Mouse (Mus musculus): ENCODE data around the gene Dok3. TPM values are rescaled to one million over a fixed set of nuclear protein-coding genes. Genes with fewer than 3 reads are reported as not detected.

The Dok3 gene
- polyA plus RNA-seq, 1 experiment from 2014 or later: 3.6 TPM

GRCm38 (mm10) chr13:55527834-55528772 is 993 bp downstream of the Dok3 start:
- 86% methylated on average over 18 of the region's 18 CpGs for WGBS
- Histone ChIP-seq H3K4me3 (ENCODE audit: low read length) (no peak overlapping the region), H3K27ac (ENCODE audit: low read depth, low read length) (no peak overlapping the region), H3K9ac (ENCODE audit: low read depth, low read length) (no peak overlapping the region), H3K4me1 (ENCODE audit: control insufficient read depth, insufficient read depth, low read depth, low read length) (no peaks in the 10 kb centered on the region), H3K9me3 (ENCODE audit: control insufficient read depth, low read length) (no peaks in the 10 kb centered on the region), H3K4me2 (ENCODE audit: low read length) (no peak overlapping the region), H3K36me3 (ENCODE audit: control insufficient read depth, insufficient read depth, low read length) (peaks cover 21% of the 10 kb centered on the region), H3K27me3 (replicated peaks; ENCODE audit: control insufficient read depth, insufficient read depth, low read length) (no peaks in the 10 kb centered on the region)
- ATAC-seq: no peak

- Histone ChIP-seq H3K27me3 (replicated peaks; ENCODE audit: control insufficient read depth, insufficient read depth, low read length) (no peaks in the 10 kb centered on the region), H3K27ac (ENCODE audit: low read depth, low read length) (no peak overlapping the region), H3K4me2 (ENCODE audit: low read length) (no peak overlapping the region), H3K36me3 (ENCODE audit: control insufficient read depth, insufficient read depth, low read length) (peaks cover 15% of the 10 kb centered on the region), H3K9me3 (ENCODE audit: control insufficient read depth, low read length) (no peaks in the 10 kb centered on the region), H3K4me3 (ENCODE audit: low read length) (no peak overlapping the region), H3K4me1 (ENCODE audit: control insufficient read depth, insufficient read depth, low read depth, low read length) (no peaks in the 10 kb centered on the region), H3K9ac (ENCODE audit: low read depth, low read length) (no peak overlapping the region)
- ATAC-seq: no peak
- 63% methylated on average over 16 of the region's 16 CpGs for WGBS
Measured at GRCm38 (mm10) chr13:55527212-55527611, 1.9 kb downstream of the Dok3 start.

GRCm38 (mm10) chr13:55525733-55526553 is 3.2 kb downstream of the Dok3 start:
- H3K27me3 ChIP-seq (replicated peaks; ENCODE audit: control insufficient read depth, insufficient read depth, low read length): no peaks in the 10 kb centered on the region
- peaks cover 7% of the 10 kb centered on the region; the same call in 1 of the 2 replicates for H3K36me3 ChIP-seq (ENCODE audit: control insufficient read depth, insufficient read depth, low read length)
- no peaks in the 10 kb centered on the region for H3K9me3 ChIP-seq (ENCODE audit: control insufficient read depth, low read length)
- no peak overlapping the region for H3K4me2 ChIP-seq (ENCODE audit: low read length)
- no peak overlapping the region for H3K27ac ChIP-seq (ENCODE audit: low read depth, low read length)
- 83% methylated on average over 16 of the region's 16 CpGs for WGBS
- no peak overlapping the region for H3K4me3 ChIP-seq (ENCODE audit: low read length)
- H3K9ac ChIP-seq (ENCODE audit: low read depth, low read length): no peak overlapping the region
- no peaks in the 10 kb centered on the region for H3K4me1 ChIP-seq (ENCODE audit: control insufficient read depth, insufficient read depth, low read depth, low read length)
- no peak for ATAC-seq

- Histone ChIP-seq H3K36me3 (ENCODE audit: control insufficient read depth, insufficient read depth, low read length) (no peaks in the 10 kb centered on the region), H3K27me3 (replicated peaks; ENCODE audit: control insufficient read depth, insufficient read depth, low read length) (no peaks in the 10 kb centered on the region), H3K9me3 (ENCODE audit: control insufficient read depth, low read length) (no peaks in the 10 kb centered on the region), H3K4me3 (ENCODE audit: low read length) (no peak overlapping the region), H3K4me2 (ENCODE audit: low read length) (no peak overlapping the region), H3K9ac (ENCODE audit: low read depth, low read length) (no peak overlapping the region), H3K4me1 (ENCODE audit: control insufficient read depth, insufficient read depth, low read depth, low read length) (no peaks in the 10 kb centered on the region), H3K27ac (ENCODE audit: low read depth, low read length) (no peak overlapping the region)
- no peak for ATAC-seq
- WGBS: 86% methylated on average over 23 of the region's 23 CpGs
Measured at GRCm38 (mm10) chr13:55523951-55524600, 5.0 kb downstream of the Dok3 start.

- peak; percentile 18; the same call in 1 of the 2 replicates for ATAC-seq
- no peak overlapping the region for H3K9ac ChIP-seq (ENCODE audit: low read depth, low read length)
Measured at GRCm38 (mm10) chr13:55523278-55523677, 5.8 kb downstream of the Dok3 start.

GRCm38 (mm10) chr13:55522730-55523129 is 6.4 kb downstream of the Dok3 start:
- 54% methylated on average over 8 of the region's 8 CpGs for WGBS
- no peak for ATAC-seq

More at GRCm38 (mm10) chr13:55523278-55523677, 5.8 kb downstream of the Dok3 start:
- Histone ChIP-seq H3K4me3 (ENCODE audit: low read length) (no peak overlapping the region), H3K27ac (ENCODE audit: low read depth, low read length) (no peak overlapping the region), H3K36me3 (ENCODE audit: control insufficient read depth, insufficient read depth, low read length) (no peaks in the 10 kb centered on the region), H3K9me3 (ENCODE audit: control insufficient read depth, low read length) (no peaks in the 10 kb centered on the region), H3K4me1 (ENCODE audit: control insufficient read depth, insufficient read depth, low read depth, low read length) (no peaks in the 10 kb centered on the region), H3K4me2 (ENCODE audit: low read length) (no peak overlapping the region), H3K27me3 (replicated peaks; ENCODE audit: control insufficient read depth, insufficient read depth, low read length) (no peaks in the 10 kb centered on the region)
- 67% methylated on average over 17 of the region's 17 CpGs for WGBS

GRCm38 (mm10) chr13:55519606-55520005 is 9.5 kb downstream of the Dok3 start:
- Histone ChIP-seq H3K9me3 (ENCODE audit: control insufficient read depth, low read length) (no peaks in the 10 kb centered on the region), H3K27ac (ENCODE audit: low read depth, low read length) (no peak overlapping the region), H3K36me3 (ENCODE audit: control insufficient read depth, insufficient read depth, low read length) (no peaks in the 10 kb centered on the region), H3K9ac (ENCODE audit: low read depth, low read length) (no peak overlapping the region), H3K4me3 (ENCODE audit: low read length) (no peak overlapping the region), H3K4me2 (ENCODE audit: low read length) (no peak overlapping the region), H3K4me1 (ENCODE audit: control insufficient read depth, insufficient read depth, low read depth, low read length) (no peaks in the 10 kb centered on the region), H3K27me3 (replicated peaks; ENCODE audit: control insufficient read depth, insufficient read depth, low read length) (0 out of 2 replicates have a peak, but pooled peaks cover 3% of the 10 kb centered on the region)
- WGBS: 81% methylated on average over 4 of the region's 4 CpGs
- ATAC-seq: no peak

More at GRCm38 (mm10) chr13:55522730-55523129, 6.4 kb downstream of the Dok3 start:
- Histone ChIP-seq H3K36me3 (ENCODE audit: control insufficient read depth, insufficient read depth, low read length) (no peaks in the 10 kb centered on the region), H3K27ac (ENCODE audit: low read depth, low read length) (no peak overlapping the region), H3K4me1 (ENCODE audit: control insufficient read depth, insufficient read depth, low read depth, low read length) (no peaks in the 10 kb centered on the region), H3K9ac (ENCODE audit: low read depth, low read length) (no peak overlapping the region), H3K27me3 (replicated peaks; ENCODE audit: control insufficient read depth, insufficient read depth, low read length) (no peaks in the 10 kb centered on the region), H3K4me2 (ENCODE audit: low read length) (no peak overlapping the region), H3K4me3 (ENCODE audit: low read length) (no peak overlapping the region), H3K9me3 (ENCODE audit: control insufficient read depth, low read length) (no peaks in the 10 kb centered on the region)

GRCm38 (mm10) chr13:55516955-55517354 is 12.1 kb downstream of the Dok3 start:
- peaks cover 8% of the 10 kb centered on the region for H3K4me1 ChIP-seq (ENCODE audit: control insufficient read depth, insufficient read depth, low read depth, low read length)
- H3K4me3 ChIP-seq (ENCODE audit: low read length): no peak overlapping the region
- 0 out of 2 replicates have a peak, but pooled peaks cover 3% of the 10 kb centered on the region for H3K27me3 ChIP-seq (replicated peaks; ENCODE audit: control insufficient read depth, insufficient read depth, low read length)
- H3K9me3 ChIP-seq (ENCODE audit: control insufficient read depth, low read length): no peaks in the 10 kb centered on the region
- no peaks in the 10 kb centered on the region for H3K36me3 ChIP-seq (ENCODE audit: control insufficient read depth, insufficient read depth, low read length)
- no peak overlapping the region for H3K27ac ChIP-seq (ENCODE audit: low read depth, low read length)
- H3K9ac ChIP-seq (ENCODE audit: low read depth, low read length): no peak overlapping the region
- no peak for ATAC-seq
- H3K4me2 ChIP-seq (ENCODE audit: low read length): no peak overlapping the region
- 7% methylated on average over 5 of the region's 5 CpGs for WGBS

All from hindbrain, embryonic 16.5 days (tissue).